Mouse (Mus musculus): Measurements from ENCODE around the gene Arhgap24. TPM values are rescaled to one million over a fixed set of nuclear protein-coding genes. Genes with fewer than 3 reads are reported as not detected.

The Arhgap24 gene
- polyA plus RNA-seq, 1 experiment from 2014 or later, result 3.4 TPM

DNA sequence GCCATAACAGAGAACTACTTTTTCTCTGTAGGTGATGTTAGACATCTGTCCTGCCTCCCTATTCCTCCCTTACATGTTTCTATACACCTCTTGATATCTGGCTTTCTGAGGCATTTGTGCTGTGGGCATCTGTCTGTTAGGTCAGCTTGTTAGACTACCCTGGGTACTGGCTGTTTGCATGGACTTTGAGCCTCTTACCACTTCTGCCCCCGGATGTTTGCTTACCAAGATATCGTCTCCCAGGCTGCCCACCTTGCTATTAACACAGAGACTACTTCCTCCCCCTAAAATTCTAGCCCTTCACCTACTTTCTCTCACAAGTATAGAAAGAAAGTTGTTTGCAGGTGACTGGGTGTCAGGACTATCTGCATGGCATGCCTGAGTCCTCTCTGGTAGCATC, 15.8 kb upstream of the Arhgap24 start:
- no peak for ATAC-seq (replicated peaks)
- no peak overlapping the region for H3K4me2 ChIP-seq (replicated peaks)
- H3K9me3 ChIP-seq, result no peaks in the 10 kb centered on the region
- H3K4me3 ChIP-seq, result no peak overlapping the region
- 84% methylated on average over 2 of the region's 2 CpGs for WGBS
- H3K27ac ChIP-seq (replicated peaks), result no peak overlapping the region
- no peaks in the 10 kb centered on the region for H3K36me3 ChIP-seq
- no peaks in the 10 kb centered on the region for H3K4me1 ChIP-seq
- H3K27me3 ChIP-seq, result no peaks in the 10 kb centered on the region
- H3K9ac ChIP-seq (replicated peaks), result no peak overlapping the region

DNA sequence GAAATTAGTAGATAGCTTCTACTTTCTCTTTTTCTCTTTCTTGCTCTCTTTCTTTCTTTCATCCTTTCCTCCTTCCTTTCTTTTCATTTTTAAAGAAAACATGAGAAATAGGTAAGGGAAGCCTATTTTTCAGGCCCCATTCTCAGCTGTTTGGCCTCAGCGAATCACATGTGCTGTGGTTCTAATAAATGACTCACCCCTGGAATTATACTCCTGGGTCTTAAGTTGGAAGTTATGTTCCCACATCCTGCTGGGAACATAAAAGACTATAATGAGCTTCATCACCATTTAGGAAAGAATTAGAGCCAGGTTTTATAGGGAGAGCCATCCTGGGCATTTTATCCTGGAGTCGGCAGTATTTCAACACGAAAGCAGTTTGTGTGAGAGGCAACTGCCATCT, 12.9 kb upstream of the Arhgap24 start:
- ATAC-seq (replicated peaks), result no peak
- no peak overlapping the region for H3K27ac ChIP-seq (replicated peaks)
- no peak overlapping the region for H3K9ac ChIP-seq (replicated peaks)
- H3K4me1 ChIP-seq, result no peaks in the 10 kb centered on the region
- no peaks in the 10 kb centered on the region for H3K9me3 ChIP-seq
- no peak overlapping the region for H3K4me2 ChIP-seq (replicated peaks)
- H3K36me3 ChIP-seq, result no peaks in the 10 kb centered on the region
- H3K4me3 ChIP-seq, result no peak overlapping the region
- 89% methylated on average over 3 of the region's 3 CpGs for WGBS
- no peaks in the 10 kb centered on the region for H3K27me3 ChIP-seq

- Histone ChIP-seq H3K4me3 (no peak overlapping the region), H3K27ac (replicated peaks) (no peak overlapping the region), H3K4me2 (replicated peaks) (no peak overlapping the region), H3K4me1 (no peaks in the 10 kb centered on the region), H3K9ac (replicated peaks) (no peak overlapping the region), H3K9me3 (no peaks in the 10 kb centered on the region), H3K27me3 (no peaks in the 10 kb centered on the region), H3K36me3 (no peaks in the 10 kb centered on the region)
- 62% methylated on average over 2 of the region's 2 CpGs for WGBS
- no peak for ATAC-seq (replicated peaks)
Observed at GRCm38 (mm10) chr5:102470284-102470683, 10.9 kb upstream of the Arhgap24 start.

- Histone ChIP-seq H3K27ac (replicated peaks) (no peak overlapping the region), H3K4me1 (peaks cover 19% of the 10 kb centered on the region), H3K9ac (replicated peaks) (no peak overlapping the region), H3K4me2 (replicated peaks) (no peak overlapping the region), H3K4me3 (no peak overlapping the region), H3K9me3 (no peaks in the 10 kb centered on the region), H3K27me3 (peaks cover 7% of the 10 kb centered on the region; the same call in 1 of the 2 replicates), H3K36me3 (no peaks in the 10 kb centered on the region)
- ATAC-seq (replicated peaks), result no peak
- WGBS, result 2% methylated on average over 2 of the region's 2 CpGs
Observed at GRCm38 (mm10) chr5:102478076-102478475, 3.1 kb upstream of the Arhgap24 start.

- no peaks in the 10 kb centered on the region for H3K36me3 ChIP-seq
- H3K27ac ChIP-seq (replicated peaks), result no peak overlapping the region
- 46% methylated on average over 10 of the region's 10 CpGs for WGBS
- H3K4me1 ChIP-seq, result peaks cover 19% of the 10 kb centered on the region
- no peak overlapping the region for H3K4me2 ChIP-seq (replicated peaks)
- peaks cover 7% of the 10 kb centered on the region; the same call in 1 of the 2 replicates for H3K27me3 ChIP-seq
- ATAC-seq (replicated peaks), result no peak
- H3K4me3 ChIP-seq, result no peak overlapping the region
- no peaks in the 10 kb centered on the region for H3K9me3 ChIP-seq
- no peak overlapping the region for H3K9ac ChIP-seq (replicated peaks)
Observed at GRCm38 (mm10) chr5:102483285-102483975, 2.2 kb downstream of the Arhgap24 start.

GRCm38 (mm10) chr5:102491554-102491953, 10.4 kb downstream of the Arhgap24 start:
- Histone ChIP-seq H3K4me2 (replicated peaks) (no peak overlapping the region), H3K9me3 (no peaks in the 10 kb centered on the region), H3K4me3 (no peak overlapping the region), H3K27ac (replicated peaks) (no peak overlapping the region), H3K9ac (replicated peaks) (no peak overlapping the region), H3K4me1 (no peaks in the 10 kb centered on the region), H3K36me3 (no peaks in the 10 kb centered on the region), H3K27me3 (no peaks in the 10 kb centered on the region)
- WGBS, result 89% methylated on average over 5 of the region's 5 CpGs
- no peak for ATAC-seq (replicated peaks)

DNA sequence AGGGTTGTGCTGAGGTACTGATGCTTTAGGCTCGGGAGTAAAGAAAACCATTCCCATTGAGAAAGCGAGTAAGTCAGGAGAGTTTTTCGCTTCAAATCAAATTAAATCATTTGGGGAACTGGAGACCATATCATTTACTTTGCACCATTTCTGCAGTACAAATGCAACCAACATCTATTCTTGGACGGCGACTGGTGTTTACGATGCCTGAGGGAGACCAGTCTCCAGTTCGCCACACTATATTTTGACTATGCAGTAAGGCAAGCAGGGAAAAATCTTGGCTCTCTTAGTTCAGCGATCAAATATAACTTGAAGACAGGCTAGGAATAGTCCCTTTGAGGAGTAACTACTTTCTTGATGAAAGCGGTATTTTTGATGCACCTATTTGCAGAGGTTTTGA, 11.0 kb downstream of the Arhgap24 start:
- H3K4me3 ChIP-seq, result no peak overlapping the region
- ATAC-seq (replicated peaks), result no peak
- no peaks in the 10 kb centered on the region for H3K36me3 ChIP-seq
- 91% methylated on average over 9 of the region's 9 CpGs for WGBS
- H3K4me1 ChIP-seq, result no peaks in the 10 kb centered on the region
- no peaks in the 10 kb centered on the region for H3K27me3 ChIP-seq
- no peak overlapping the region for H3K27ac ChIP-seq (replicated peaks)
- H3K4me2 ChIP-seq (replicated peaks), result no peak overlapping the region
- no peak overlapping the region for H3K9ac ChIP-seq (replicated peaks)
- no peaks in the 10 kb centered on the region for H3K9me3 ChIP-seq

DNA sequence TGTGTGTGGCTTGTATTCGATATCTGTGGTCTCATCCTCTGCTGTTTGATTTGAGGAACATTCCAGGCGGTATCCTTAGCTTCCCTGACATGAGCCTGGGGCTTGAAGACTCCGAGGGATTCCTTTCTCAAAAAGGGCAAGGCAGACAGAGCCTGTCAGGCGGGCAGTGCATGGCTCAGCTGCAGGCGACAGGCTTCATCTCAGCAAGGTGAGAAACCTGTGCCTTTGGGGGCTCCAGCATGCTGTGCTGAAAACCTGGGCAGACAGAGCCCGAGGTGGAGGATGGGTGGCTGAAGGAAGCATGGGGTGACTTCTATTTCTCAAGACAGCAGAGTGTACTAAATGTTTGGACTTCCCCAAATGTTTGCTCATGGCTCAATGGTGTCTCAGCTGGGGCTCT, 13.6 kb downstream of the Arhgap24 start:
- WGBS, result 57% methylated on average over 6 of the region's 6 CpGs
- H3K4me1 ChIP-seq, result no peaks in the 10 kb centered on the region
- H3K4me2 ChIP-seq (replicated peaks), result no peak overlapping the region
- H3K27ac ChIP-seq (replicated peaks), result no peak overlapping the region
- ATAC-seq (replicated peaks), result no peak
- H3K9ac ChIP-seq (replicated peaks), result no peak overlapping the region
- no peaks in the 10 kb centered on the region for H3K9me3 ChIP-seq
- H3K4me3 ChIP-seq, result no peak overlapping the region
- no peaks in the 10 kb centered on the region for H3K27me3 ChIP-seq
- no peaks in the 10 kb centered on the region for H3K36me3 ChIP-seq

DNA sequence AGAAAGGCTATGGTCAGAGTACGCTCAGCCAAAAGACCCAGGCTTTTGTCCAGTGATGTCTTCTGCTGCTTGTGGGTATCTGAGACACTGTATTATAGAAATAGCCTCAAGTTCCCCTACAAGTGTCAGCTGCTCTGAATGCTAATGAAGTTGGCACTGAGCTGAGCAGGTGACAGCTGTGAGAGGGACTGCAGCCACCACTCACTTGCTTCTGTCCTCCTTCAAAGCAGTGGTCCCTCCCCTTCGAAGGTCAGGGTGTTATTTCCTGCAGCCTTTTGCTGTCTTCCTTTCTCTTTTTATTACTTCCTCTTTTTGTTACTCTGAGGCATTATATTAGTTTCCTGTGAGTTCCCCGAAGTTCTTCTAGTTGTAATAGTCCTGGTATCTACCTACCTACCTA, 16.0 kb downstream of the Arhgap24 start:
- WGBS, result 74% methylated on average over 3 of the region's 3 CpGs
- no peak overlapping the region for H3K9ac ChIP-seq (replicated peaks)
- H3K27ac ChIP-seq (replicated peaks), result no peak overlapping the region
- H3K27me3 ChIP-seq, result no peaks in the 10 kb centered on the region
- no peaks in the 10 kb centered on the region for H3K36me3 ChIP-seq
- no peaks in the 10 kb centered on the region for H3K4me1 ChIP-seq
- no peak for ATAC-seq (replicated peaks)
- H3K9me3 ChIP-seq, result no peaks in the 10 kb centered on the region
- H3K4me3 ChIP-seq, result no peak overlapping the region
- H3K4me2 ChIP-seq (replicated peaks), result no peak overlapping the region

- Histone ChIP-seq H3K4me3 (no peak overlapping the region), H3K4me1 (no peaks in the 10 kb centered on the region), H3K4me2 (replicated peaks) (no peak overlapping the region), H3K36me3 (no peaks in the 10 kb centered on the region), H3K27ac (replicated peaks) (no peak overlapping the region), H3K9me3 (no peaks in the 10 kb centered on the region), H3K27me3 (no peaks in the 10 kb centered on the region), H3K9ac (replicated peaks) (no peak overlapping the region)
- 91% methylated on average over 5 of the region's 5 CpGs for WGBS
- no peak for ATAC-seq (replicated peaks)
Observed at GRCm38 (mm10) chr5:102498747-102499146, 17.6 kb downstream of the Arhgap24 start.

GRCm38 (mm10) chr5:102502333-102502732, 21.1 kb downstream of the Arhgap24 start:
- ATAC-seq (replicated peaks), result no peak
- H3K27me3 ChIP-seq, result no peaks in the 10 kb centered on the region
- no peak overlapping the region for H3K27ac ChIP-seq (replicated peaks)
- 88% methylated on average over 2 of the region's 2 CpGs for WGBS
- H3K4me2 ChIP-seq (replicated peaks), result no peak overlapping the region
- no peaks in the 10 kb centered on the region for H3K36me3 ChIP-seq
- H3K4me1 ChIP-seq, result no peaks in the 10 kb centered on the region
- no peaks in the 10 kb centered on the region for H3K9me3 ChIP-seq
- H3K9ac ChIP-seq (replicated peaks), result no peak overlapping the region
- H3K4me3 ChIP-seq, result no peak overlapping the region

- no peak overlapping the region for H3K9ac ChIP-seq (replicated peaks)
- ATAC-seq (replicated peaks), result no peak
- H3K4me1 ChIP-seq, result no peaks in the 10 kb centered on the region
- no peak overlapping the region for H3K27ac ChIP-seq (replicated peaks)
- no peaks in the 10 kb centered on the region for H3K36me3 ChIP-seq
- no peak overlapping the region for H3K4me2 ChIP-seq (replicated peaks)
- H3K9me3 ChIP-seq, result no peaks in the 10 kb centered on the region
- H3K27me3 ChIP-seq, result no peaks in the 10 kb centered on the region
- WGBS, result 88% methylated on average over 3 of the region's 3 CpGs
- no peak overlapping the region for H3K4me3 ChIP-seq
Observed at GRCm38 (mm10) chr5:102503066-102503465, 21.9 kb downstream of the Arhgap24 start.

- H3K9me3 ChIP-seq, result no peaks in the 10 kb centered on the region
- no peak overlapping the region for H3K9ac ChIP-seq (replicated peaks)
- WGBS, result 83% methylated on average over 2 of the region's 2 CpGs
- no peaks in the 10 kb centered on the region for H3K27me3 ChIP-seq
- no peak overlapping the region for H3K27ac ChIP-seq (replicated peaks)
- H3K4me1 ChIP-seq, result no peaks in the 10 kb centered on the region
- no peaks in the 10 kb centered on the region for H3K36me3 ChIP-seq
- no peak overlapping the region for H3K4me2 ChIP-seq (replicated peaks)
- H3K4me3 ChIP-seq, result no peak overlapping the region
- ATAC-seq (replicated peaks), result no peak
Observed at GRCm38 (mm10) chr5:102503868-102504267, 22.7 kb downstream of the Arhgap24 start.

All from forebrain, embryonic 15.5 days (tissue).